Mouse (Mus musculus) ES-E14 (cell line): ENCODE measurements around the gene Bicdl2. TPM values are rescaled to one million over a fixed set of nuclear protein-coding genes. Genes with fewer than 3 reads are reported as not detected.
A peak's percentile ranks its signal among the peaks of the same experiment; 100 is the strongest.

ENCODE experiments used
- DNase-seq: peaks from one replicate; pipeline ENCODE4 v3.0.0-alpha.2; 2013; ENCODE audit warnings: low read depth, low spot score
- H3K27ac ChIP-seq: 2 replicates; pipeline ENCODE4 v1.5.1; 2012; ENCODE audit warnings: low read depth, mild to moderate bottlenecking, low read length, moderate library complexity, mixed read lengths; ENCODE audit not compliant: poor library complexity, insufficient read depth, severe bottlenecking
- H3K36me3 ChIP-seq: 2 replicates; pipeline ENCODE4 v1.6.1; 2012; ENCODE audit warnings: mild to moderate bottlenecking, low read length, moderate library complexity, mixed read lengths; ENCODE audit not compliant: control insufficient read depth, poor library complexity, insufficient read depth, severe bottlenecking
- H3K4me1 ChIP-seq, 2 experiments: fragments of 150-350 bp in 1 of 2; sonication (generic) in 1 of 2; 2 replicates each; pipeline ENCODE4 v1.6.1; 2012; ENCODE audit warnings: low read length in 2 of 2, mild to moderate bottlenecking in 1 of 2, mixed read lengths in 1 of 2; ENCODE audit not compliant: control insufficient read depth in 2 of 2, insufficient read depth in 2 of 2, poor library complexity in 1 of 2
- H3K4me3 ChIP-seq, 2 experiments: fragments of 150-350 bp in 1 of 2; sonication (generic) in 1 of 2; 2 replicates each; pipeline ENCODE4 v1.5.1; 2012; ENCODE audit warnings: low read length in 2 of 2, low read depth in 1 of 2, mild to moderate bottlenecking in 1 of 2, mixed read lengths in 1 of 2; ENCODE audit not compliant: insufficient read depth in 1 of 2, poor library complexity in 1 of 2, severe bottlenecking in 1 of 2
- H3K9ac ChIP-seq: 2 replicates; pipeline ENCODE4 v1.6.1; 2012; ENCODE audit warnings: low read depth, mild to moderate bottlenecking, low read length, mixed read lengths; ENCODE audit not compliant: poor library complexity, insufficient read depth, severe bottlenecking
- H3K9me3 ChIP-seq: fragments of 150-350 bp; sonication (generic); 2 replicates; pipeline ENCODE4 v1.6.1; 2012; ENCODE audit warnings: low read depth, mild to moderate bottlenecking, low read length; ENCODE audit not compliant: control insufficient read depth, insufficient read depth
- CHD2 ChIP-seq: IDR thresholded peaks from 2 replicates; pipeline ENCODE4 v1.6.1; 2014; ENCODE audit warnings: mild to moderate bottlenecking, low read depth, low read length, inconsistent platforms
- HCFC1 ChIP-seq: IDR thresholded peaks from 2 replicates; pipeline ENCODE4 v1.6.1; 2012; ENCODE audit warnings: low read length, inconsistent platforms, borderline replicate concordance; ENCODE audit not compliant: insufficient read depth
- MAFK ChIP-seq: IDR thresholded peaks from 2 replicates; pipeline ENCODE4 v1.6.1; 2014; ENCODE audit warnings: mild to moderate bottlenecking, low read depth, low read length, inconsistent platforms; ENCODE audit not compliant: insufficient read depth
- ZC3H11A ChIP-seq: IDR thresholded peaks from 2 replicates; pipeline ENCODE4 v1.6.1; 2012; ENCODE audit warnings: low read depth, mild to moderate bottlenecking, inconsistent platforms, low read length, borderline replicate concordance
- ZNF384 ChIP-seq: IDR thresholded peaks from 2 replicates; pipeline ENCODE4 v1.6.1; 2012; ENCODE audit warnings: low read depth, low read length, inconsistent platforms
- in situ Hi-C, 2 experiments: fragments of 600-800 bp; cut with MboI; formaldehyde crosslinking; loops; one replicate each; pipeline ENCODE4 v1.15.1; 2025; ENCODE audit warnings: low sequenced_read_pairs in 2 of 2, inconsistent platforms in 1 of 2; ENCODE audit not compliant: unreplicated experiment in 2 of 2
- total RNA-seq: library from RNA; depleted of rRNA; stranded (reverse); fragments of 300-350 nt; gene quantifications from 2 replicates; pipeline ENCODE4 v1.2.3, GENCODE M21; 2012

Gene Bicdl2
- total RNA-seq, 1 experiment, result 1.1 TPM

DNA sequence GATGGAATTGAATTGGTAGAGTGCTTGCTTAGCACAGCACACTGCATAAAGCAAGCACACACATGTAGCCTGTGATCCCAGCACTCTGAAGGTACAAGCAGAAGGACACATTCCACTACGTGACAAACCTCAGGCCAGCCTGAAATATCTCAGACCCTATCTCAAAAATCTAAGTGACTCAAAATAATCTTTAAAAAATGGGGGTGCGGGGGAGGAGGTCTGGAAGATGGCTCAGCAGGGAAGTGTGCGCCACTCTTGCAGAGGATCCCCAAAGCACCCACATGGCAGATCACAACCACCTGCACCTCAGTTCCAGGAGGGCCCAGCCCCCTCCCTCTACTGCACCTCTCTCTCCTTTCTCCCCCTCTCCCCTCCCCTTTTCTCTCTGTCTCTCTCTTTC, 11.2 kb downstream of the Bicdl2 start:
- H3K4me3 ChIP-seq, result no peak overlapping the region
- H3K9me3 ChIP-seq, result no peaks in the 10 kb centered on the region
- DNase-seq, result no peak
- peaks cover 31% of the 10 kb centered on the region for H3K36me3 ChIP-seq
- no peak overlapping the region for H3K9ac ChIP-seq
- in situ Hi-C loops, result no loop called here
- H3K4me1 ChIP-seq, result peaks cover 0 to 32% of the 10 kb centered on the region in 2 experiments; a peak in 2 of 4 replicates
- TF ChIP-seq ZC3H11A, result no peak
- no peak for TF ChIP-seq ZNF384
- TF ChIP-seq MAFK, result no peak
- TF ChIP-seq CHD2, result no peak
- TF ChIP-seq HCFC1, result no peak
- no peak overlapping the region for H3K27ac ChIP-seq

DNA sequence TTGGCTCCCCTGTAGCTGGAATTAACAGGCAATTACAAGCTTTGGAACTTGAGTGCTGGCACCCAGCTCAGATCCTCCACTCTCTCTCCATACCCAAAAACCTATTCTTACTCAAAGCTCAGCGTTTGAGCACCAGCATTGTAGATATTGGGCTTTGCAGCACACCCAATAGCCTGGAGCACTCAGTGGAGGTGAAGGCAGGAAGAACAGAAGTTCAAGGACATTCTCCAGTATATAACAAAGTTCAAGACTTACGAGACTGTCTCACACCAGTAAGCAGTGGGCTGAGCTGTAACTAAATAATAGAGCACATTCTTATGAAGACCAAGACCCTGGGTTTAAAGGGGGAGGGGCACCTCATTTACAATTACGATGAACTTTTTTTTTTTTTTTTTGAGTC, 12.5 kb downstream of the Bicdl2 start:
- Histone ChIP-seq H3K4me1 (peaks cover 0 to 28% of the 10 kb centered on the region in 2 experiments; a peak in 2 of 4 replicates), H3K4me3 (peak overlapping the region; percentile 85 to 96; a peak in 3 of 4 replicates), H3K9ac (no peak overlapping the region; the same call in 1 of the 2 replicates), H3K36me3 (peaks cover 24% of the 10 kb centered on the region), H3K9me3 (no peaks in the 10 kb centered on the region), H3K27ac (no peak overlapping the region)
- in situ Hi-C loops, result no loop called here
- DNase-seq, result no peak
- TF ChIP-seq CHD2, result no peak
- no peak for TF ChIP-seq ZC3H11A
- no peak for TF ChIP-seq MAFK
- no peak for TF ChIP-seq HCFC1
- TF ChIP-seq ZNF384, result no peak

DNA sequence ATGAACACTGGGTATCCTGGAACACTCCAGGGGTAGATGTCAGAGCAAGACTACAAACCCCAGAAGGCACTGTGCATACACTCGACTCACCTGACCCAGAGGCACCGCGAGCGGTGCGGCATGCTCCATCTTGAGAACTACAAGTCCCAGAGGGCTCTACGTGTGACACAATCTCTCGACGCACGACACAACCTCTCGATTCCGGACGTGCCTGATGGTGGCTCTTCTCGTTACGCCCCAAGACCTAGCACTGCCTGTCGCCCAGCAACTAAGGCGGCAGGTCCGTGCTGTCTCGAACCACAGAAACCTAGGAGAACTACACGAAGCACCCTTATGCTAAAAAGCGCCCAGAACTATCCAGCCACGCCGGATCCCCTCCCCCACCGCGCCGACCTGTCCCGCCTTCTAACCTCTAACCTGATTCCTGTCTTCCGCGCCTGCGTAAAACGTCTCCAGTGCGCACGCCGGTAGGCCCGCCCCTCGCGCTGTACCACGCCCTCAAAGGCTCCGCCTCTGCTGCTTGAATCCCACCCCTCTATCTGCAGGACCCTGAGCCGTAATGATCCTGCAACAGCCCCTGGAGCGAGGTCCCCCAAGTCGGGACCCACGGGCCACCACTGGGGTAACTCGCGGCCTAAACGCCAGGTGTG, 13.2 kb downstream of the Bicdl2 start, which contains the start of the genes Hcfc1r1 and Thoc6:
Hcfc1r1 (plus strand) TSS at position 173 of the 650 bp plus-strand sequence.
Thoc6 (minus strand) TSS at position 459 of the 650 bp plus-strand sequence.
- H3K36me3 ChIP-seq, result peaks cover 22% of the 10 kb centered on the region
- peak; percentile 98 for TF ChIP-seq HCFC1
- TF ChIP-seq MAFK, result no peak
- TF ChIP-seq CHD2, result peak; percentile 84
- no peak for TF ChIP-seq ZC3H11A
- no peak for TF ChIP-seq ZNF384
- H3K9ac ChIP-seq, result peak within 1 kb of the TSS; percentile 90
- H3K9me3 ChIP-seq, result no peaks in the 10 kb centered on the region
- DNase-seq, result peak; percentile 95
- H3K4me1 ChIP-seq, result peaks cover 0 to 28% of the 10 kb centered on the region in 2 experiments; a peak in 2 of 4 replicates
- peak within 1 kb of the TSS; percentile 85 to 96 for H3K4me3 ChIP-seq
- H3K27ac ChIP-seq, result peak within 1 kb of the TSS; percentile 94
- in situ Hi-C loops, result no loop called here

DNA sequence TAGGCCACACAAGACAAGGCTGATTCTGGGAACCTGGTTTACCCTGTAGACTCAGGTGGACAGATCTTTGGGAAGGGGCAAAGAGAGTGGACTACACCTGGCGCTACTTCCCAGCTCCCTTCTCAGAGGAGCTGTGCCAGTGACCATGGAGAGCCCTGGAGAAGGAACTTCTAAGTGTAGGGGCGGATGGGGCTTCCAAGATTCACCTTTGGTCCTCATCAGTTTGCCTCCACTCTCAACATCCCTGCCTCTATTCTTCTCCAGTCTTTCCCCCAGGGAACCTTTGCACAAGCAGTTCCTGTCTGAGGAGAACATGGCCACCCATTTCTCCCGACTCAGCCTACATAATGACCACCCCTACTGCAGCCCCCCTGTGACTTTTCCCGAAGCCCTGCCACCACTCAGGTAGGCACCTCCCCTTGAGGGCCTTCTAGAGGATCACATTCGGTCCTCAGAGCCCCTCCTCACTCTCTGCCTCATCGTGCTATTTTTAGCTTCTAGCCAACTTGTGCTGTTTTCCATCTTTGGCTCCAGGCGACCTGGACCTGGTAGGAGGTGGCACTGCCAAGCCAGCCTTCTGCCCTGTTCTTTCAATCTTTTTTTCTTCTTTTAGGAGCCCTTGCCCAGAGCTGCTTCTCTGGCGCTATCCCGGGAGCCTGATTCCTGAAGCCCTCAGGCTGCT, 14.1 kb downstream of the Bicdl2 start:
- H3K4me1 ChIP-seq, result peaks cover 0 to 31% of the 10 kb centered on the region in 2 experiments; a peak in 3 of 4 replicates
- TF ChIP-seq MAFK (no peak), CHD2 (no peak), ZC3H11A (no peak), ZNF384 (no peak), HCFC1 (no peak)

More for the DNA sequence above, 14.1 kb downstream of the Bicdl2 start:
- in situ Hi-C loops, result no loop called here
- peaks cover 14% of the 10 kb centered on the region for H3K36me3 ChIP-seq
- peak overlapping the region; percentile 70 for H3K9ac ChIP-seq
- no peak for DNase-seq
- no peaks in the 10 kb centered on the region for H3K9me3 ChIP-seq
- peak overlapping the region; percentile 85 to 96 for H3K4me3 ChIP-seq
- H3K27ac ChIP-seq, result no peak overlapping the region
